Mouse (Mus musculus) T-helper 1 cell (primary cell): ENCODE data around the gene Clec4n.
"Not testable (repeated sequence)": the region's sequence is repeated elsewhere in the genome, so short reads cannot be mapped to it uniquely, and the experiment has no call there.

ENCODE experiments used
- in situ Hi-C: fragments of 300-600 bp; cut with MboI, MseI; formaldehyde crosslinking; loops from one replicate; pipeline ENCODE4 v1.15.1; 2025; ENCODE audit warnings: high pct_unique_total_duplicates

Clec4n gene

GRCm38 (mm10) chr6:123292751-123293400 is 63.2 kb downstream of the Clec4n start:
- in situ Hi-C loops, result no loop called here

GRCm38 (mm10) chr6:123293509-123293908 is 63.9 kb downstream of the Clec4n start:
- in situ Hi-C loops, result not testable (repeated sequence)
